Mouse (Mus musculus) telencephalon, adult 2 months (tissue): ENCODE data around the gene Elp4.

Experiments used
- DNase-seq: peaks from one replicate; pipeline ENCODE4 v3.0.0-alpha.2; 2011; ENCODE audit warnings: low read depth, low spot score

Elp4 gene

GRCm38 (mm10) chr2:105726657-105727056, 177.7 kb downstream of the Elp4 start:
- DNase-seq = no peak

- no peak for DNase-seq
These were observed 188.8 kb downstream of the Elp4 start for GRCm38 (mm10) chr2:105715409-105716115.

- DNase-seq = no peak
These were observed 193.9 kb downstream of the Elp4 start for GRCm38 (mm10) chr2:105710511-105710910.

- no peak for DNase-seq
These were observed 195.2 kb downstream of the Elp4 start for GRCm38 (mm10) chr2:105709126-105709525.

- no peak for DNase-seq
These were observed 199.0 kb downstream of the Elp4 start for GRCm38 (mm10) chr2:105705320-105705719.

GRCm38 (mm10) chr2:105702586-105702985, 201.8 kb downstream of the Elp4 start:
- no peak for DNase-seq

- DNase-seq = no peak
These were observed 202.6 kb downstream of the Elp4 start for GRCm38 (mm10) chr2:105701781-105702180.

- no peak for DNase-seq
These were observed 205.7 kb downstream of the Elp4 start for GRCm38 (mm10) chr2:105698631-105699030.

- no peak for DNase-seq
These were observed 206.6 kb downstream of the Elp4 start for GRCm38 (mm10) chr2:105697741-105698140.

- no peak for DNase-seq
These were observed 213.1 kb downstream of the Elp4 start for GRCm38 (mm10) chr2:105691296-105691695.

- DNase-seq = no peak
These were observed 214.4 kb downstream of the Elp4 start for GRCm38 (mm10) chr2:105689771-105690639.

GRCm38 (mm10) chr2:105689304-105689770, 215.0 kb downstream of the Elp4 start:
- DNase-seq = no peak

- DNase-seq = no peak
These were observed 215.7 kb downstream of the Elp4 start for GRCm38 (mm10) chr2:105688436-105689303.

GRCm38 (mm10) chr2:105688011-105688410, 216.4 kb downstream of the Elp4 start:
- DNase-seq = no peak

- DNase-seq = no peak
These were observed 216.9 kb downstream of the Elp4 start for GRCm38 (mm10) chr2:105687317-105687991.

GRCm38 (mm10) chr2:105686363-105687316, 217.7 kb downstream of the Elp4 start:
- DNase-seq = no peak

- DNase-seq = no peak
These were observed 218.7 kb downstream of the Elp4 start for GRCm38 (mm10) chr2:105685651-105686050.

- no peak for DNase-seq
These were observed 219.2 kb downstream of the Elp4 start for GRCm38 (mm10) chr2:105684991-105685650.

- no peak for DNase-seq
These were observed 220.5 kb downstream of the Elp4 start for GRCm38 (mm10) chr2:105683771-105684410.
